Mouse (Mus musculus) cerebellum, adult 9-10 months (tissue): Measurements from ENCODE around the gene B3gat2.

Source experiments
- DNase-seq: peaks from one replicate; pipeline ENCODE4 v3.0.0; 2022

B3gat2 gene

GRCm38 (mm10) chr1:23836630-23837029 is 75.1 kb downstream of the B3gat2 start:
- no peak for DNase-seq

- no peak for DNase-seq
Observed at GRCm38 (mm10) chr1:23840924-23841323, 79.4 kb downstream of the B3gat2 start.

GRCm38 (mm10) chr1:23842629-23843028 is 81.1 kb downstream of the B3gat2 start:
- DNase-seq: peak; percentile 46

GRCm38 (mm10) chr1:23843790-23844189 is 82.2 kb downstream of the B3gat2 start:
- DNase-seq: peak; percentile 31

GRCm38 (mm10) chr1:23845007-23845406 is 83.5 kb downstream of the B3gat2 start:
- peak; percentile 67 for DNase-seq

DNA sequence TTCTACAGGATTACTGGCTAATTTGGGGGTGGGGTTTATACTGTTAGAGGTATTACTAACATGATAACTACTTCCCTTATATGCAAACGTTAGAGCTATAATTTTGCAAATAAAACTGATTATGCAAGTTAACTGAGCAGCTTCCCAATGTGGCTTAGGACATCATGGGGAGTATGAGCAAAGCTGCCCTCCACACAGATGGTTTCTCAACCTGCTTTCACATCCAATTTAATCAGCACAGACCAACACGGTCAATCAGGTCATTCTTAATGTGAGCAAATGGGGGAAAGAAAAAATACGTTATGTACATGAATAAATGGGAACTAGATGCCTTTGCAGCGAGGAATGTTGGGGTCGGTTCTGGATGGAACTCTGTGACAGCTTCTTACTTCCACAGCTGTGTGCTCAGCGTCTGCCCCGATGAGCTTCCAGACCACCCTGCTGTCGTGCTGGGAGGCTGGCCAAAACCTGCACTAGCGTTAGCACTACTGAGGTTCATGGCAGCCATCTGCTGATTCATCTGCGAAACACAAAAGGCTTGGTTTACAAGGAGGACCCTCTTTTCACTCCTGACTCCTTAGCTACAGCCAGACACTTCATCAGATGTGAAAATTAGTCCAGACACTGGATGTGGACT is 84.6 kb downstream of the B3gat2 start:
- DNase-seq: peak; percentile 91

DNA sequence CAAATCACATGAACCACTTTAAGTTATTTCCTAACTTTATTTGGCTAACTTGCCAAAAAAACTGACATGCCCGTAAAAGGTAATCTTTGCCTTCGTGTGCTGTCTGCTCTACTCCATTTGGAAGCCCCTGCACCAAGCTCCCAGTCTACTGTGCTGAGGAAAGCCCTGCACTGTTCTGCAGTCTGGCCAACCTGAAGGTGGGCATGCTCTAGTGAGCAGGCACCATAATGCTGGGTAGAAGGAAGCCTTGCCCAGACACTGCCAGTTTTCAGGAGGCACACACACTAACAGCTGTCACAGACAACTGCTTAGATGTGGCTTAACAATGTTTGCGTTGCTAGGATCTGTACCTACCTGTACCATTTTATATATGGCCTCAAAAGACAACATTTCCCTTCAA is 94.1 kb downstream of the B3gat2 start:
- DNase-seq: no peak

DNA sequence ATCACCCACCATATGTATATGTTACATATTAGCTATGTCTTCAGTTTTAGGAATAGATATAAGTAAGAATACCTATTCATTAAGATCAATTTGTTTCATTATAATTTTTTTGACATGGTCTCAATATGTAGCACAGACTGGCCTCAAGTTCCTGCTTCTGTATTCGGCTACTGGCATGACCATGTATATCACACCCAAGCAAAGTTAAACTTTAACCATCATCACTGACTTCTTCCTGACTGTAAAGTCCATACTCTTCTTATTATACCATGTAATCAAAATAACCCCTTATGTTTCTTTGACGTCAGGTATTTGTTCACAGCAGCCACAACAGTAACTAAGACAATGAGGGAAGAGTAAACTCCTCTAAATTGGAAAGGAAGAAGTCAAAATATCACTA is 99.4 kb downstream of the B3gat2 start:
- no peak for DNase-seq

- DNase-seq: no peak
Observed at GRCm38 (mm10) chr1:23865566-23865965, 104.0 kb downstream of the B3gat2 start.

GRCm38 (mm10) chr1:23867350-23867862 is 105.9 kb downstream of the B3gat2 start:
- no peak for DNase-seq

GRCm38 (mm10) chr1:23872194-23872593 is 110.6 kb downstream of the B3gat2 start:
- DNase-seq: no peak

GRCm38 (mm10) chr1:23882681-23883080 is 121.1 kb downstream of the B3gat2 start:
- DNase-seq: no peak

- peak; percentile 32 for DNase-seq
Observed at GRCm38 (mm10) chr1:23884087-23884668, 122.6 kb downstream of the B3gat2 start.

DNA sequence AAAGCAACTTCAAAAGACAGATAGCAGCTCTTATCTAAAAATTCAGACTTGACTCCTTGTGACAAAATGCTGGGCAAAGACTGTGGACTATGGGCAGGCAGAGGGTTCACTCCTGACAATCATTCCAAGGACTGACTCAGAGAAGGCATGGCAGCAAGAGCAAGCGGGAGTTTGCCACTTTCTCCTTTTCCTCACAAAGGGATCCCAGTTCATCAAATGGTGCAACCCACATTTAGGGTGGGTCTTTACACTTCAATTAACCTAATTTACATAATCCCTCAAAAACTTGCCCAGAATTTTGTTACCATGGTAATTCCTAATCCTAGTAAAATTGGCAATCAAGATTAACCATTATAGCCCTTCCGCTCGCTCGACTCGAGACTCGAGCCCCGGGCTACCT is 123.4 kb downstream of the B3gat2 start:
- no peak for DNase-seq

DNA sequence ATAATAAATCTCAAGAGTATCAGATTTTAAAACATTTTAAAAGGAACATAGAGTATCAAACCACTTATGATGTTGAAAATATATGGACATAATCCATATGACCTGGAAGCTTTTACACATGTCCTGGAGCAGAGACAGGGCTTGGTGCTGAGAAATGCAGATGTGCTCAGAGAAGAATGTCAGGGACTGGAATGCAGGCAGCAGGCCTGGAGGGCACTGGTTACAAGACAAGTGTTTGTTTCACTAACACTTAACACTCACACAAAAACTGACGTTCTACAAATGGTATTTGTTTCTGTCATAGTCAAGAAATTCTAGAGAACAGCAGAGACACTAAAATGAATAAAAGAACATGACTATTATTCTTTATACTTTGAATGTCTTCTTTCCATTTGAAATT is 130.5 kb downstream of the B3gat2 start:
- DNase-seq: no peak
